Mouse (Mus musculus): ENCODE data around the gene Bcl3. TPM values are rescaled to one million over a fixed set of nuclear protein-coding genes. Genes with fewer than 3 reads are reported as not detected.

Gene Bcl3
- polyA plus RNA-seq, 1 experiment from 2014 or later, result 0.67 TPM

- H3K36me3 ChIP-seq (ENCODE audit: control insufficient read depth, insufficient read depth, low read length), result no peaks in the 10 kb centered on the region
- peak overlapping the region; percentile 34 for H3K4me3 ChIP-seq (ENCODE audit: low read depth, low read length)
- H3K4me1 ChIP-seq (ENCODE audit: control insufficient read depth, insufficient read depth, low read length), result peaks cover 13% of the 10 kb centered on the region
- under 1% methylated on average over 26 of the region's 28 CpGs for WGBS
- H3K27ac ChIP-seq (ENCODE audit: low read depth, low read length), result no peak overlapping the region
- H3K9ac ChIP-seq (ENCODE audit: low read length), result peak overlapping the region; percentile 59
- H3K27me3 ChIP-seq (ENCODE audit: control insufficient read depth, insufficient read depth, low read length), result peaks cover 24% of the 10 kb centered on the region
- peak overlapping the region; percentile 77 for H3K4me2 ChIP-seq
- no peaks in the 10 kb centered on the region for H3K9me3 ChIP-seq (ENCODE audit: control insufficient read depth, low read length)
- ATAC-seq (ENCODE audit: low FRiP score) (peak; percentile 89), DNase-seq (ENCODE audit: low spot score, missing footprints) (peak; percentile 99)
These were observed 52.2 kb downstream of the Bcl3 start for GRCm38 (mm10) chr7:19770375-19770754.

- Histone ChIP-seq H3K9ac (ENCODE audit: low read length) (peak overlapping the region; percentile 59), H3K4me3 (ENCODE audit: low read depth, low read length) (peak overlapping the region; percentile 34), H3K9me3 (ENCODE audit: control insufficient read depth, low read length) (no peaks in the 10 kb centered on the region), H3K27ac (ENCODE audit: low read depth, low read length) (no peak overlapping the region), H3K4me2 (peak overlapping the region; percentile 77), H3K4me1 (ENCODE audit: control insufficient read depth, insufficient read depth, low read length) (peaks cover 13% of the 10 kb centered on the region), H3K27me3 (ENCODE audit: control insufficient read depth, insufficient read depth, low read length) (peaks cover 24% of the 10 kb centered on the region), H3K36me3 (ENCODE audit: control insufficient read depth, insufficient read depth, low read length) (no peaks in the 10 kb centered on the region)
- ATAC-seq (ENCODE audit: low FRiP score) (peak; percentile 28; the same call in 1 of the 2 replicates), DNase-seq (ENCODE audit: low spot score, missing footprints) (peak; percentile 88)
- WGBS, result 10% methylated on average over 16 of the region's 16 CpGs
These were observed 52.9 kb downstream of the Bcl3 start for GRCm38 (mm10) chr7:19769434-19770374.

GRCm38 (mm10) chr7:19769001-19769400 is 53.6 kb downstream of the Bcl3 start:
- Histone ChIP-seq H3K27ac (ENCODE audit: low read depth, low read length) (no peak overlapping the region), H3K36me3 (ENCODE audit: control insufficient read depth, insufficient read depth, low read length) (no peaks in the 10 kb centered on the region), H3K4me1 (ENCODE audit: control insufficient read depth, insufficient read depth, low read length) (peaks cover 13% of the 10 kb centered on the region), H3K27me3 (ENCODE audit: control insufficient read depth, insufficient read depth, low read length) (peaks cover 24% of the 10 kb centered on the region), H3K4me3 (ENCODE audit: low read depth, low read length) (no peak overlapping the region), H3K4me2 (no peak overlapping the region), H3K9ac (ENCODE audit: low read length) (no peak overlapping the region), H3K9me3 (ENCODE audit: control insufficient read depth, low read length) (no peaks in the 10 kb centered on the region)
- DNase-seq (ENCODE audit: low spot score, missing footprints) (no peak), ATAC-seq (ENCODE audit: low FRiP score) (no peak)
- WGBS, result 27% methylated on average over 4 of the region's 4 CpGs

GRCm38 (mm10) chr7:19768251-19768650 is 54.3 kb downstream of the Bcl3 start:
- WGBS, result 60% methylated on average over 14 of the region's 14 CpGs
- Histone ChIP-seq H3K27ac (ENCODE audit: low read depth, low read length) (no peak overlapping the region), H3K9me3 (ENCODE audit: control insufficient read depth, low read length) (no peaks in the 10 kb centered on the region), H3K27me3 (ENCODE audit: control insufficient read depth, insufficient read depth, low read length) (peaks cover 24% of the 10 kb centered on the region), H3K9ac (ENCODE audit: low read length) (no peak overlapping the region), H3K4me1 (ENCODE audit: control insufficient read depth, insufficient read depth, low read length) (peaks cover 13% of the 10 kb centered on the region), H3K4me3 (ENCODE audit: low read depth, low read length) (no peak overlapping the region), H3K36me3 (ENCODE audit: control insufficient read depth, insufficient read depth, low read length) (no peaks in the 10 kb centered on the region), H3K4me2 (no peak overlapping the region)
- ATAC-seq (ENCODE audit: low FRiP score), result no peak
- no peak for DNase-seq (ENCODE audit: low spot score, missing footprints)

- Histone ChIP-seq H3K4me1 (ENCODE audit: control insufficient read depth, insufficient read depth, low read length) (peaks cover 2% of the 10 kb centered on the region; the same call in 1 of the 2 replicates), H3K9me3 (ENCODE audit: control insufficient read depth, low read length) (no peaks in the 10 kb centered on the region), H3K4me3 (ENCODE audit: low read depth, low read length) (no peak overlapping the region), H3K36me3 (ENCODE audit: control insufficient read depth, insufficient read depth, low read length) (no peaks in the 10 kb centered on the region), H3K27ac (ENCODE audit: low read depth, low read length) (no peak overlapping the region), H3K9ac (ENCODE audit: low read length) (no peak overlapping the region), H3K4me2 (no peak overlapping the region), H3K27me3 (ENCODE audit: control insufficient read depth, insufficient read depth, low read length) (peaks cover 7% of the 10 kb centered on the region)
- WGBS, result 91% methylated on average over 8 of the region's 9 CpGs
- no peak for DNase-seq (ENCODE audit: low spot score, missing footprints)
- no peak for ATAC-seq (ENCODE audit: low FRiP score)
These were observed 58.0 kb downstream of the Bcl3 start for GRCm38 (mm10) chr7:19764581-19764980.

GRCm38 (mm10) chr7:19763829-19764477 is 58.6 kb downstream of the Bcl3 start:
- no peak overlapping the region for H3K4me2 ChIP-seq
- H3K27ac ChIP-seq (ENCODE audit: low read depth, low read length), result no peak overlapping the region
- ATAC-seq (ENCODE audit: low FRiP score) (no peak), DNase-seq (ENCODE audit: low spot score, missing footprints) (no peak)
- H3K9me3 ChIP-seq (ENCODE audit: control insufficient read depth, low read length), result no peaks in the 10 kb centered on the region
- no peak overlapping the region for H3K9ac ChIP-seq (ENCODE audit: low read length)
- H3K27me3 ChIP-seq (ENCODE audit: control insufficient read depth, insufficient read depth, low read length), result peaks cover under 1% of the 10 kb centered on the region; the same call in 1 of the 2 replicates
- H3K36me3 ChIP-seq (ENCODE audit: control insufficient read depth, insufficient read depth, low read length), result no peaks in the 10 kb centered on the region
- 87% methylated on average over 13 of the region's 13 CpGs for WGBS
- H3K4me1 ChIP-seq (ENCODE audit: control insufficient read depth, insufficient read depth, low read length), result no peaks in the 10 kb centered on the region
- no peak overlapping the region for H3K4me3 ChIP-seq (ENCODE audit: low read depth, low read length)

GRCm38 (mm10) chr7:19762283-19762682 is 60.3 kb downstream of the Bcl3 start:
- Histone ChIP-seq H3K4me2 (no peak overlapping the region), H3K9me3 (ENCODE audit: control insufficient read depth, low read length) (no peaks in the 10 kb centered on the region), H3K4me3 (ENCODE audit: low read depth, low read length) (no peak overlapping the region), H3K27me3 (ENCODE audit: control insufficient read depth, insufficient read depth, low read length) (no peaks in the 10 kb centered on the region), H3K27ac (ENCODE audit: low read depth, low read length) (no peak overlapping the region), H3K4me1 (ENCODE audit: control insufficient read depth, insufficient read depth, low read length) (no peaks in the 10 kb centered on the region), H3K36me3 (ENCODE audit: control insufficient read depth, insufficient read depth, low read length) (no peaks in the 10 kb centered on the region), H3K9ac (ENCODE audit: low read length) (no peak overlapping the region)
- WGBS, result 91% methylated on average over 11 of the region's 11 CpGs
- ATAC-seq (ENCODE audit: low FRiP score) (no peak), DNase-seq (ENCODE audit: low spot score, missing footprints) (no peak)

GRCm38 (mm10) chr7:19760021-19760420 is 62.5 kb downstream of the Bcl3 start:
- no peak for ATAC-seq (ENCODE audit: low FRiP score)
- Histone ChIP-seq H3K4me3 (ENCODE audit: low read depth, low read length) (no peak overlapping the region), H3K27me3 (ENCODE audit: control insufficient read depth, insufficient read depth, low read length) (no peaks in the 10 kb centered on the region), H3K4me2 (no peak overlapping the region), H3K4me1 (ENCODE audit: control insufficient read depth, insufficient read depth, low read length) (no peaks in the 10 kb centered on the region), H3K27ac (ENCODE audit: low read depth, low read length) (no peak overlapping the region), H3K9me3 (ENCODE audit: control insufficient read depth, low read length) (no peaks in the 10 kb centered on the region), H3K9ac (ENCODE audit: low read length) (no peak overlapping the region), H3K36me3 (ENCODE audit: control insufficient read depth, insufficient read depth, low read length) (no peaks in the 10 kb centered on the region)
- WGBS, result 89% methylated on average over 13 of the region's 13 CpGs
- DNase-seq (ENCODE audit: low spot score, missing footprints), result no peak

GRCm38 (mm10) chr7:19758623-19759022 is 63.9 kb downstream of the Bcl3 start:
- Histone ChIP-seq H3K9ac (ENCODE audit: low read length) (no peak overlapping the region), H3K4me3 (ENCODE audit: low read depth, low read length) (no peak overlapping the region), H3K36me3 (ENCODE audit: control insufficient read depth, insufficient read depth, low read length) (no peaks in the 10 kb centered on the region), H3K4me2 (no peak overlapping the region), H3K27me3 (ENCODE audit: control insufficient read depth, insufficient read depth, low read length) (no peaks in the 10 kb centered on the region), H3K4me1 (ENCODE audit: control insufficient read depth, insufficient read depth, low read length) (no peaks in the 10 kb centered on the region), H3K9me3 (ENCODE audit: control insufficient read depth, low read length) (no peaks in the 10 kb centered on the region), H3K27ac (ENCODE audit: low read depth, low read length) (no peak overlapping the region)
- ATAC-seq (ENCODE audit: low FRiP score) (no peak), DNase-seq (ENCODE audit: low spot score, missing footprints) (no peak)
- 93% methylated on average over 13 of the region's 13 CpGs for WGBS
